Mouse (Mus musculus) megakaryocyte, embryonic 14.5 days (primary cell): ENCODE data around the gene Gskip. TPM values are rescaled to one million over a fixed set of nuclear protein-coding genes. Genes with fewer than 3 reads are reported as not detected.

Source experiments
- H3K27me3 ChIP-seq: replicated peaks from 2 replicates; pipeline ENCODE3; 2012; ENCODE audit warnings: inconsistent platforms
- H3K36me3 ChIP-seq: replicated peaks from 2 replicates; pipeline ENCODE3; 2012; ENCODE audit warnings: low read length, inconsistent platforms, mixed read lengths
- H3K4me1 ChIP-seq: 2 replicates; pipeline ENCODE4 v1.6.1; 2012; ENCODE audit warnings: inconsistent platforms
- H3K4me3 ChIP-seq: replicated peaks from 2 replicates; pipeline ENCODE3; 2012; ENCODE audit warnings: moderate library complexity, mild to moderate bottlenecking, inconsistent platforms
- H3K9me3 ChIP-seq: 2 replicates; pipeline ENCODE4 v1.6.1; 2012; ENCODE audit warnings: inconsistent platforms
- FLI1 ChIP-seq: IDR thresholded peaks from 2 replicates; pipeline ENCODE4 v1.6.1; 2012; ENCODE audit warnings: low read length, inconsistent platforms, mixed read lengths
- GATA1 ChIP-seq: IDR thresholded peaks from 3 replicates; pipeline ENCODE4 v1.6.1; 2012; ENCODE audit warnings: mixed read lengths, low read length, inconsistent platforms, borderline replicate concordance
- polyA plus RNA-seq: library from polyadenylated mRNA; stranded (reverse); fragments of >175 nt; gene quantifications from 2 replicates; pipeline ENCODE4 v1.2.3, GENCODE M21; 2012; ENCODE audit warnings: low replicate concordance; ENCODE audit not compliant: insufficient read depth

The Gskip gene
- polyA plus RNA-seq, 1 experiment: 4.2 TPM

- TF ChIP-seq FLI1 (no peak), GATA1 (no peak)
- Histone ChIP-seq H3K36me3 (no peaks in the 10 kb centered on the region), H3K9me3 (no peaks in the 10 kb centered on the region), H3K27me3 (peaks cover 7% of the 10 kb centered on the region), H3K4me1 (peaks cover 63% of the 10 kb centered on the region), H3K4me3 (no peak overlapping the region)
Measured at GRCm38 (mm10) chr12:105720196-105720595, 35.6 kb downstream of the Gskip start.

GRCm38 (mm10) chr12:105721452-105722132 is 37.0 kb downstream of the Gskip start:
- no peaks in the 10 kb centered on the region for H3K36me3 ChIP-seq
- TF ChIP-seq FLI1 (no peak), GATA1 (no peak)
- peaks cover 75% of the 10 kb centered on the region for H3K4me1 ChIP-seq
- peaks cover 6% of the 10 kb centered on the region for H3K27me3 ChIP-seq
- no peaks in the 10 kb centered on the region for H3K9me3 ChIP-seq
- H3K4me3 ChIP-seq: no peak overlapping the region

GRCm38 (mm10) chr12:105722657-105723056 is 38.0 kb downstream of the Gskip start:
- H3K4me3 ChIP-seq: no peak overlapping the region
- H3K4me1 ChIP-seq: peaks cover 82% of the 10 kb centered on the region
- H3K9me3 ChIP-seq: no peaks in the 10 kb centered on the region
- peaks cover 6% of the 10 kb centered on the region for H3K27me3 ChIP-seq
- TF ChIP-seq FLI1 (no peak), GATA1 (no peak)
- H3K36me3 ChIP-seq: no peaks in the 10 kb centered on the region

GRCm38 (mm10) chr12:105724616-105725015 is 40.0 kb downstream of the Gskip start:
- no peaks in the 10 kb centered on the region for H3K36me3 ChIP-seq
- no peaks in the 10 kb centered on the region for H3K27me3 ChIP-seq
- peaks cover 76% of the 10 kb centered on the region for H3K4me1 ChIP-seq
- TF ChIP-seq GATA1: no peak; the same call in 2 of the 3 replicates
- TF ChIP-seq FLI1: no peak
- no peaks in the 10 kb centered on the region for H3K9me3 ChIP-seq
- H3K4me3 ChIP-seq: no peak overlapping the region

- no peaks in the 10 kb centered on the region for H3K27me3 ChIP-seq
- no peak overlapping the region for H3K4me3 ChIP-seq
- H3K36me3 ChIP-seq: no peaks in the 10 kb centered on the region
- H3K9me3 ChIP-seq: no peaks in the 10 kb centered on the region
- H3K4me1 ChIP-seq: peaks cover 68% of the 10 kb centered on the region
- TF ChIP-seq FLI1: no peak
- no peak for TF ChIP-seq GATA1
Measured at GRCm38 (mm10) chr12:105725736-105726135, 41.1 kb downstream of the Gskip start.

- H3K27me3 ChIP-seq: no peaks in the 10 kb centered on the region
- H3K9me3 ChIP-seq: no peaks in the 10 kb centered on the region
- peaks cover 69% of the 10 kb centered on the region for H3K4me1 ChIP-seq
- H3K36me3 ChIP-seq: no peaks in the 10 kb centered on the region
- H3K4me3 ChIP-seq: no peak overlapping the region
- TF ChIP-seq FLI1 (no peak), GATA1 (no peak)
Measured at GRCm38 (mm10) chr12:105727268-105727667, 42.6 kb downstream of the Gskip start.

GRCm38 (mm10) chr12:105727964-105728363 is 43.3 kb downstream of the Gskip start:
- no peaks in the 10 kb centered on the region for H3K27me3 ChIP-seq
- peaks cover 67% of the 10 kb centered on the region for H3K4me1 ChIP-seq
- H3K9me3 ChIP-seq: no peaks in the 10 kb centered on the region
- TF ChIP-seq FLI1: no peak
- TF ChIP-seq GATA1: no peak
- no peak overlapping the region for H3K4me3 ChIP-seq
- H3K36me3 ChIP-seq: no peaks in the 10 kb centered on the region

- Histone ChIP-seq H3K36me3 (no peaks in the 10 kb centered on the region), H3K9me3 (no peaks in the 10 kb centered on the region), H3K4me1 (peaks cover 39% of the 10 kb centered on the region), H3K4me3 (no peak overlapping the region), H3K27me3 (peaks cover 2% of the 10 kb centered on the region)
- TF ChIP-seq FLI1: no peak
- no peak for TF ChIP-seq GATA1
Measured at GRCm38 (mm10) chr12:105730851-105731460, 46.3 kb downstream of the Gskip start.

- no peaks in the 10 kb centered on the region for H3K36me3 ChIP-seq
- H3K9me3 ChIP-seq: peaks cover 3% of the 10 kb centered on the region
- peaks cover 2% of the 10 kb centered on the region for H3K27me3 ChIP-seq
- H3K4me1 ChIP-seq: peaks cover 21% of the 10 kb centered on the region
- TF ChIP-seq GATA1 (no peak), FLI1 (no peak)
- H3K4me3 ChIP-seq: no peak overlapping the region
Measured at GRCm38 (mm10) chr12:105733370-105734159, 48.9 kb downstream of the Gskip start.

GRCm38 (mm10) chr12:105735226-105735888 is 50.7 kb downstream of the Gskip start:
- Histone ChIP-seq H3K4me1 (peaks cover 21% of the 10 kb centered on the region), H3K36me3 (no peaks in the 10 kb centered on the region), H3K9me3 (peaks cover 17% of the 10 kb centered on the region), H3K4me3 (no peak overlapping the region), H3K27me3 (peaks cover 2% of the 10 kb centered on the region)
- TF ChIP-seq GATA1 (no peak), FLI1 (no peak)
